Comparison of ENCODE assay signal across 8 mouse cellular contexts in genomic region chr3:152980431-152980830, GRCm38 (mm10). TPM values are rescaled to one million over a fixed set of nuclear protein-coding genes. Genes with fewer than 3 reads are reported as not detected.
A peak's percentile ranks its signal among the peaks of the same experiment; 100 is the strongest.
DNase-seq lines count a peak whose midpoint lies in the region; ATAC-seq and TF ChIP-seq lines count a peak whose summit lies in the region.

No protein-coding gene starts in this region.

- H3K27me3 ChIP-seq in neural tube, embryonic 11.5 days (ENCODE audit: control insufficient read depth, insufficient read depth, low read length), result peaks cover 2% of the 10 kb centered on the region; the same call in 1 of the 2 replicates
- no peaks in the 10 kb centered on the region for H3K27me3 ChIP-seq in kidney, postnatal 0 days (ENCODE audit: insufficient read depth, low read length)
- 0 out of 2 replicates have a peak, but pooled peaks cover 2% of the 10 kb centered on the region for H3K27me3 ChIP-seq in neural tube, embryonic 14.5 days (ENCODE audit: control insufficient read depth, insufficient read depth, low read length)

- peaks cover 2% of the 10 kb centered on the region; the same call in 1 of the 2 replicates for H3K4me1 ChIP-seq in neural tube, embryonic 11.5 days (ENCODE audit: control insufficient read depth, insufficient read depth, low read length)
- peaks cover 12% of the 10 kb centered on the region; the same call in 1 of the 2 replicates for H3K4me1 ChIP-seq in kidney, postnatal 0 days (replicated peaks; ENCODE audit: insufficient read depth, low read length)
- peaks cover 9% of the 10 kb centered on the region; the same call in 1 of the 2 replicates for H3K4me1 ChIP-seq in neural tube, embryonic 14.5 days (ENCODE audit: control insufficient read depth, insufficient read depth, low read length)

- no peak for ATAC-seq in neural tube, embryonic 11.5 days (ENCODE audit: insufficient read depth, low FRiP score, low TSS enrichment)
- 0 out of 2 replicates have a peak, but pooled peaks have one; percentile 34 for ATAC-seq in kidney, postnatal 0 days (replicated peaks; ENCODE audit: low FRiP score, low read depth)
- peak; percentile 13; the same call in 1 of the 2 replicates for ATAC-seq in neural tube, embryonic 14.5 days (ENCODE audit: low read depth)
- ATAC-seq in granulocyte monocyte progenitor cell, adult 5-6 weeks (replicated peaks; ENCODE audit: poor library complexity, severe bottlenecking), result no peak

- no peaks in the 10 kb centered on the region for H3K36me3 ChIP-seq in neural tube, embryonic 11.5 days (ENCODE audit: control insufficient read depth, insufficient read depth, low read length)
- H3K36me3 ChIP-seq in kidney, postnatal 0 days (ENCODE audit: insufficient read depth, low read length), result no peaks in the 10 kb centered on the region
- H3K36me3 ChIP-seq in neural tube, embryonic 14.5 days (ENCODE audit: control insufficient read depth, insufficient read depth, low read length), result no peaks in the 10 kb centered on the region

- DNase-seq in adrenal gland, postnatal 14 days, result peak; percentile 53
- DNase-seq in adrenal gland, adult 8-10 months, result no peak
- DNase-seq in neural tube, embryonic 11.5 days (ENCODE audit: low spot score), result no peak
- no peak for DNase-seq in neural tube, embryonic 10.5 days (ENCODE audit: extremely low spot score, low spot score)
- peak; percentile 51 for DNase-seq in kidney, postnatal 0 days (ENCODE audit: low spot score)
- no peak for DNase-seq in cerebellum, adult 11 months

- no peaks in the 10 kb centered on the region for H3K9me3 ChIP-seq in neural tube, embryonic 11.5 days (ENCODE audit: control insufficient read depth, low read length)
- H3K9me3 ChIP-seq in kidney, postnatal 0 days (replicated peaks; ENCODE audit: low read length), result no peaks in the 10 kb centered on the region
- no peaks in the 10 kb centered on the region for H3K9me3 ChIP-seq in neural tube, embryonic 14.5 days (ENCODE audit: control insufficient read depth, low read length)

- H3K9ac ChIP-seq in neural tube, embryonic 11.5 days (ENCODE audit: low read length), result peak overlapping the region; percentile 69; the same call in 1 of the 2 replicates
- H3K9ac ChIP-seq in kidney, postnatal 0 days (ENCODE audit: low read depth, low read length), result no peak overlapping the region
- H3K9ac ChIP-seq in neural tube, embryonic 14.5 days (replicated peaks; ENCODE audit: low read depth, low read length), result peak overlapping the region; percentile 62

- H3K4me2 ChIP-seq in neural tube, embryonic 11.5 days (ENCODE audit: low read depth), result peak overlapping the region; percentile 96
- H3K4me2 ChIP-seq in kidney, postnatal 0 days (ENCODE audit: low read length), result peak overlapping the region; percentile 70
- peak overlapping the region; percentile 88 for H3K4me2 ChIP-seq in neural tube, embryonic 14.5 days (ENCODE audit: low read depth, low read length)

- TF ChIP-seq CTCF in kidney, postnatal 0 days (IDR thresholded peaks at IDR 0.05; ENCODE audit: low read depth), result peak; percentile 28; the same call in 1 of the 2 replicates

- no peak overlapping the region for H3K27ac ChIP-seq in neural tube, embryonic 11.5 days (ENCODE audit: low read depth, low read length)
- no peak overlapping the region for H3K27ac ChIP-seq in kidney, postnatal 0 days
- H3K27ac ChIP-seq in neural tube, embryonic 14.5 days (ENCODE audit: low read depth, low read length), result no peak overlapping the region

- WGBS in neural tube, embryonic 11.5 days, result 9% methylated on average over 6 of the region's 6 CpGs
- 13% methylated on average over 6 of the region's 6 CpGs for WGBS in kidney, postnatal 0 days
- WGBS in neural tube, embryonic 14.5 days, result 6% methylated on average over 6 of the region's 6 CpGs

- peak overlapping the region; percentile 52 for H3K4me3 ChIP-seq in neural tube, embryonic 11.5 days (ENCODE audit: low read depth, low read length)
- H3K4me3 ChIP-seq in kidney, postnatal 0 days (replicated peaks; ENCODE audit: low read depth, low read length), result peak overlapping the region; percentile 41
- peak overlapping the region; percentile 50 for H3K4me3 ChIP-seq in neural tube, embryonic 14.5 days (ENCODE audit: low read depth, low read length)

RNA-seq across cellular contexts. Expression of gene St6galnac5, which starts 1.6 kb away (rescaled TPM):
- total RNA-seq in adrenal gland, postnatal 14 days (2021), result 0.70 and 1.4 TPM in 2 replicates
- total RNA-seq in adrenal gland, adult 8-10 months (2022), result 1 to 10 TPM in 1 of 4 experiments, under 1 TPM in 3; 0.49 to 1.2 (median 0.82) TPM
- 5.8 and 6.7 TPM in 2 replicates for polyA plus RNA-seq in neural tube, embryonic 11.5 days (2014; fragmentation: Nextera tagmentation; extraction: Ambion mirVana)
- polyA plus RNA-seq in kidney, postnatal 0 days (2015; fragmentation: Nextera tagmentation; extraction: Ambion mirVana), result 0.59 and 0.66 TPM in 2 replicates
- 18.4 and 20.4 TPM in 2 replicates for polyA plus RNA-seq in neural tube, embryonic 14.5 days (2014; fragmentation: Nextera tagmentation; extraction: Ambion mirVana)
- not detected in 2 replicates for total RNA-seq in granulocyte monocyte progenitor cell, adult 5-6 weeks (2014; fragmentation: Nextera tagmentation)
- not detected in 2 replicates for total RNA-seq in granulocyte monocyte progenitor cell, adult 5-6 weeks (2017)

Comparison
In these comparisons a context has a peak if more than half of its experiments do, and no peak if none do; other contexts are left out.
1. DNase-seq: peak in adrenal gland, postnatal 14 days (single experiment) and kidney, postnatal 0 days (single experiment); none in adrenal gland, adult 8-10 months (single experiment), neural tube, embryonic 11.5 days (single experiment), neural tube, embryonic 10.5 days (single experiment) and cerebellum, adult 11 months (single experiment).
2. ATAC-seq: peak in kidney, postnatal 0 days (single experiment) and neural tube, embryonic 14.5 days (single experiment); none in neural tube, embryonic 11.5 days (single experiment) and granulocyte monocyte progenitor cell, adult 5-6 weeks (single experiment).
3. Peak in every context shown above with its lines, with median percentiles within 50 percentile points of each other: H3K4me2 ChIP-seq and H3K4me3 ChIP-seq.